Mouse (Mus musculus): ENCODE results near the gene Ptprn2.

The Ptprn2 gene

DNA sequence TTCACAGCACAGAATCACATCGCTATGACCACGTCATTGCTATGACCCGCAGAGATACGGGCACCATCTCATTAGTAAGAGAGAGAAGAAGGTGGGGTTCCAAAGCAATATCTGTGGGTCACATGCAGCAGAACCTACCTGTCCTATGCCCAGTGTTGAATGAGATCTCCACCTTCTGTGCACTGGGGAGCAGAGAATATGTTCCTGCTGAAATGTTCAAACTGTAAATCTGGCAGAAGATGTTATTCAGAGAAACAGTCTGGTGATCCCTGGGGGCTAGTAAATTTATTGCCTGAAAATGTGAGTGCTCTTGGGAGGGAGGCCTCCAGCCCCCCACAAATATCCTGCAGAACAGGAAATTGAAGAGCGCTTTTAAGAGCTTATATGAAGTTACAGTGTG, 490.0 kb downstream of the Ptprn2 start:
- in situ Hi-C loops (cut with MboI, MseI), result no loop called here

DNA sequence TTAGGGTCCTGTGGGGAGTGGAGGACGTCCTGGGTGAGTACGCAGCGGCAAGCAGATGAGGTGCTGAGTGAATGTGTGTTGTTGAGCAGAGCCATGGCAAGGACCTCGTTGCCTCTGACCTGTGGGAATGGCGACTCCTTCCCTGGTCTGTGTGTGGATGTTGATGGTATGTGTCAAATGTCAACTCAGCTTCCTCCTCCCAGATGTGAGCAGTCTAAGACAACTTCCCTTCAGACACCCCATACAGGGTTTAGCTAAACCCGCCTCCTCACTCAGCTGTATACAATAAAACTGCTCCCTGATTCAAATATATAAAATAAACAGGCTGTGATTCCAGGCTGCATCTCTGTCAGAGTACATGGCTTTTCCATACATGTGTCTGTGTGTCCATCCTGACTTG, 491.5 kb downstream of the Ptprn2 start:
- in situ Hi-C loops (cut with MboI, MseI), result no loop called here

DNA sequence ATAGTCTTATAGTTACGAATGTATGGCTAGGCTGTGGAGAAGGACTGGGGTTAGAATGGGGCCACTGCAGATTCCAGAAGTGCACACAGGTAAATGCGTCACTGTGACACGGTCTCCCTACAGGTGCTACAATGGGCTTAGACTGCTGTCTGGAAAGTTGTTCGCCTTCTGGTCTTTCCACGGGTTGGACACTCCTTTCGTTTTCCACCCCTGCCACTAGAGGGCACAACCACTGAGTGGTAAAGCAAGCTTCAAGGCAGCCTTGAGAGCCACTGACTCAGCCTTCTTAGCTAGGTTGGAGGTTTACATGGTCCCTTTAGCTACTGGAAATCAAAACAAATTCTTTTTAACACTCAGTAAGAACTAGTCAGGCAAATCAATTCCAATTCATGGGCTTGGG, 492.7 kb downstream of the Ptprn2 start:
- in situ Hi-C loops (cut with MboI, MseI), result no loop called here

DNA sequence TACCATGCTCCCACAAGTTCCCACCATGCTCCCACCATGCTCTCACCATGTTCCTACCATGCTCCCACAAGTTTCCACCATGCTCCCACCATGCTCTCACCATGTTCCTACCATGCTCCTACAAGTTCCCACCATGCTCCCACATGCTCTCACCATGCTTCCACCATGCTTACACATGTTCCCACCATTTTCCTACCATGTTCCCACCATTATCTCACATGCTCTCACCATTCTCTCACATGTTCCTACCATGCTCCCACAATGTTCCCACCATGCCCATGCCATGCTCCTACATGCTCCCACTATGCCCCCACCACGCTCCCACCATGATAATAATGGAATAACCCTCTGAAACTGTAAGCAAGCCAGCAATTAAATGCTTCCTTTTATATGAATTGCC, 495.8 kb downstream of the Ptprn2 start:
- in situ Hi-C loops (cut with MboI, MseI), result no loop called here

DNA sequence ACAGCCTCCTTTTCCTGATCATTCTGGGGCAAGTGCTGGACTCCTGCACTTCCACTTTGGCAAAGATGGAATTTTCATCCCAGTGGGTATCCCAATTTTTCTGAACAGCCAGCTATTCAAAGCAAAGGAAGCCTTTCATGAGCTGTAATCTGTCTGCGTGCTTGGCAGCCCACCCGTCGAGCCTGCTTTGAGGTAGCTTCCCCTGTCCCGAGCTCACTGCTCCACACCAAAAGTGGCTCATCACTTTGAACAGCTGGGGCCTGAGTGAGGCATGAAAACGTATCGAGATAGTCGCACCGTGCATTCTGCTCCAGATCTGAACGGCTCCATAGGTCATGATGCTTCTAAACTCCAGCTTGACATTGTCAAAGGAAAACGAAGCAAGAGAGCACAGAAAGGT, 503.6 kb downstream of the Ptprn2 start:
- in situ Hi-C loops (cut with MboI, MseI), result no loop called here

DNA sequence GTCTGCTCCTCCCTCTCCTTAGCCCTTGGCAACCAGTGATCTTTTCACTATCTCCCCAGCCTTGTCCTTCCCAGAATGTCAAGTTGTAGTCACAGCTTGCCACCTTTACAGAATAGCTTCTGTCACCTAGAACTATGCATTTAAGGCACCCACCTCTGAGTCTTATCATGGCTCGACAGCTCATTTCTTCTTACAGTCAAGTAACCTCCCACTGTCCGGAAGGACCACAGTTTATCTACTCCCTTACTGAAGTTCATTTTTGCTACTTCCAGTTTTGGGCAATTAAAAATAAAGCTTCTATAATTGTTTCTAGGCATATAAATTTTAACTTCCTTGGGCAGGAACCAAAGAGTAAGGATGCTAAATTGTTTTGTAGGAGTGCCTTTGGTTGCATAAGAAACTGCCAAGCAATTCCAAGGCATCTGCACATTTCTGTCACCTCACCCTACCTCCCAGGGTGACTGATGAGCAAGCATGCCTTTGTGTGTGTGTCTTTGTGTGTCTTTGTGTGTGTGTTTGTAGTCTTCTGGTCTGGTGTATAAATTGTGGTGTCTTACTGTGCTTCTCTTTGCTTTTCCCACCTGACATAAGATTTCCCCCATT, 516.1 kb downstream of the Ptprn2 start:
- in situ Hi-C loops (cut with MboI, MseI), result no loop called here

DNA sequence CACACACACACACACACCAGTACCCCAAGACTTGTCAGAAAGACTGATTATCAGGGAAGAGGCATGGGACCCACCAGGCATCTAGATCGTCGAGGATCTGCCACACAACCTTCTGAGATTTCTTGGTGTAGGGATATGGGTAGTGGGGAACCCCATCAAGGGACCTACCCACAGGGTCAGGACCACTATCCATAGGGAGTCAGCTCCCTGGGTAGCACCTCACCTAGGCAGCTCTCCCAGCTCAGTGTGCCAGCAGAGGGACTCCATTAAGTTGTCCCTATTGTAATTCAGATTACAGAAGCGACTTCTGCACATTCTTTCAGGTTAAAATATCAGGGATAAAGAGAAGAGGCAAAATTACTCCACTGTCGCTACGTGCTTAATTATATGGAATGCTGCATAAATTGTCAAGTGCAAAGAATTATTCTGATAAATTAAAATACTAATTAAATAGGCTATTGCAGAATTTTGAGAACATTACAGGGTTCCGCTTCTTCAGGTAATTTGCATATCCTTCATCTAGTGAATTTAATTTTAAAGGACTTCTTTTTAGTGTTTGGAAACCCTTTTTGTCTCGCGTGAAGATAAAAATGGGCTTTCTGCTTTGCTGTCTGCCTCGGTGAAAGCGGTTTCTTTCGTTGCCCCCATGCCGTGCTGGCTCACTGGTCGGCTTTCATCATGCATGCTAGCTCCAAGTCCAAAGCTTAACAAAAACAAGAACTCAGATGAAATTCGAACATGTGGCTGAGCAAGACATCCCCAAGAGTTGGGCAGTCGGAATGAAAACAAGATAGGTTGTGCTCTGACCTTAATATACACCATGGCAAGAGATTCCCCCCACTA, 531.5 kb downstream of the Ptprn2 start:
- in situ Hi-C loops (cut with MboI, MseI), result no loop called here

DNA sequence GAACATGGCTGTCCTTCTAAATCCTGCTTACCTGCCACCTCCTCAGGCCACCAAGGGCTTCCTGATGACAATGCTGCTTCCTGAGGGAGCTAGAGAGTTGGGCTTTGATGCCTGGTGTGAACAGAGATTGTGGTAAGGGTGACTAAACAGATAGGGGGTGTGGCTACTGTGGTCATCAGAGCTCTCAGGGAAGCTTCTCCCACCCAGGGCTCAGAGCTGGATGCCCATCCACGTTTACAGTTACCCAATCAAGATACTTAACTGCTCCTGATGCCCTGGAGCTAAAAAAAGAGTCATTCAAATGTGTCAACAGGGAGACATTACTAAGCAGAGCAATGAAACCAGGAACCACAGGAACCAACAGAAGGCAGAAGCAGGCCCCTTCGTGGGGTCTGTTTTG, 532.4 kb downstream of the Ptprn2 start:
- in situ Hi-C loops (cut with MboI, MseI), result no loop called here

DNA sequence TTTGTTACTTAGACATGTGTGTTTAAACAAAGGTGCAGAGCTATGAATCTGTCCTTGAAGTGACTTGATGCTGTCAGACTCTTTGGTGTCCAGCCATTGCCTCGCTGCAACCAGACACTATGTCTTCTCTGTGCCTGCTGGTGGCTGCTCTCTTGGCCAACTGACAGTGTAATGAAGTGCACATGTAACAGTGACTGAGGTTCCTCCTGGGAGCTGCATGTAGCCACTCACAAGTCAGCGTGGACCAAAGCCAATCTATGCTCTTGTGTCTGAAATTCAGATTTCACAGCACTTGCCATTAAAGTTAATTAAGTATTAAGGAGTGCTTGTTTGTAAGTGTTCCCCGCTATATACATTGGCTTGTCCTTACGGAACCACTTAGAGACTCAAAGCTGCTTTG, 537.7 kb downstream of the Ptprn2 start:
- in situ Hi-C loops (cut with MboI, MseI), result no loop called here

DNA sequence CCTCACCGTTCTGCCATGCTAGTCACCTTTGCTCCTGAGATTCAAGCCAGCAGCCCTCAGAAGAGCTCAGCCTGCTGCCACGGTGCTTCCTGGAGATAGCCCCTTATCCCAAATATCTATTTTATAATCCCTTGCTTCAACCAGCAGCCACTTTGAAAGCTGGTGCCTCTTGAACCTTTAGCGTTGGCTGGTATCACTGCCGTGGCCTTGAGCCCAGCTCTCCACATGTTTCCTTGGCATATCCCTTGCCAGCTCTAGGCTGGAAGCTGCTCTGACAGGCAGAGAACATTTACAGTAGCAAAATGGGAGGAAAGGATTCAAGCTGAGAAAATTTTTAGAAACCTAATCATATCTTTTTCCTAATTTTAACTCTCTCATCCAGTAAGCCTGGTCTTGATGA, 539.4 kb downstream of the Ptprn2 start:
- in situ Hi-C loops (cut with MboI, MseI), result no loop called here

DNA sequence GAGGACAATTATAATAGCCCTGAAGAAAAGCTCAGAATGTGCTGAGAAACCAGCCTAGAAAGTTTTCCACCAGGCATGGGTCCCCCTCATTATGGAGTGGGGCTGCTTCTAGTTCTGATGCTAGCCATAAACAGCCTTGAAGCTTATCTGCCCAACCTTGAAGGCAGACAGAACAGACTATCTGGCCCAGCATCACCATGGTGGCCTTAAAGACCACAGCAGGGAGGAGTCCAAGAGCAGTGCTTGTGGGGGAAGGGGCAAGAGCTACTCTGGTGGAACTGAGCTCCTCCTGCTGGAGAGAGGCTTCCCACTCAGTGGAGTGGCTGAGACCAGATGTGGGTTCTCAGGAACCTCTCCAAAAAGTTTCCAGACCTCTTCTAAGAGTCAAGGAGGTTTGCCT, 540.2 kb downstream of the Ptprn2 start:
- in situ Hi-C loops (cut with MboI, MseI), result no loop called here

DNA sequence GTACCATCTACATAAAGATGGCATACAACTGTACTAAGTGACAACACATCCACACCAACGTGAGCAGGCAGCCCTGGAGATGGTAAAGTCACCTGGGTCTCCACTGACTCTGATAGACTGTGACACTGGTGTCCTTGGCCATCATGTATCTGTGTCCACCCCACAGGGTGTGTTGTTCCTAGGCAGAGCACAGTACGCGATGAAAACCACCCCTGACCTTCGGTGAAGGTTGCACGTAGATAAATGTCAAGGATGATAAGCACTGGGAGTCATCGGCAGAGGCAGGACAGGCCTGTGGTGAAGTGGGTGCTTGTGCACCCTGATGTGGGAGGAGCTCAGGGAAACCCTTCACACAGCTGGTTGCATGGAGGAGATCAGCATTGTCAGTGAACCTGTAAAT, 541.8 kb downstream of the Ptprn2 start:
- in situ Hi-C loops (cut with MboI, MseI), result no loop called here

DNA sequence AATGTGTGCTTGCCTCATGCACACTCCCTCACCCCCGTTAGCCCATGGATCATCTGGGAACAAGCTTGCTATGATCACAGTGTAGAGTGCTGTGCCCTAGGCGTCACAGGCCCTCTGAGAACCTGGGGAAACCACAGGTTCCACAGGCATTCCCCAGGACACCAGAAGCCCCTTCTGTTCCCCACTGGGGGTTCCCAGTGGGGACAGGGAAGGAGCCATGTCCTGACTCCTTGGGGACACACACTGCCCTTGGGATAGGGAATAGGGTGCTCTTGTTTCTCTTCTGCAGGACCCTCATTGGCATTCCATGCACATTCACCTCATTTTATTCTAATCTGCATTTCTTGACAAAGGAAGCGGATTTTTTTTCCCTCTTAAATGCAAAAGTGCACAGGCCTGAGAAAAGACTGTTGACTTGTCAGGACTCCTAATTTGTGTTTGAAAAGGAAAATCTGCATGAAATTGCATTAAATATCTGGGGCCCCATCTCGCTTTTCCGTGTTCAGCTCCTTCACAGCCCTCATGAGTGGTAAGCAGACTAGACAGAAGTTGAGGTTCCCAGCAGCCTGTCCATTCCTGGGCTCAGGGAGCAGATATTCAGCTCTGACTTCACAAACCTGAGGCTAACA, 542.9 kb downstream of the Ptprn2 start:
- in situ Hi-C loops (cut with MboI, MseI), result no loop called here

DNA sequence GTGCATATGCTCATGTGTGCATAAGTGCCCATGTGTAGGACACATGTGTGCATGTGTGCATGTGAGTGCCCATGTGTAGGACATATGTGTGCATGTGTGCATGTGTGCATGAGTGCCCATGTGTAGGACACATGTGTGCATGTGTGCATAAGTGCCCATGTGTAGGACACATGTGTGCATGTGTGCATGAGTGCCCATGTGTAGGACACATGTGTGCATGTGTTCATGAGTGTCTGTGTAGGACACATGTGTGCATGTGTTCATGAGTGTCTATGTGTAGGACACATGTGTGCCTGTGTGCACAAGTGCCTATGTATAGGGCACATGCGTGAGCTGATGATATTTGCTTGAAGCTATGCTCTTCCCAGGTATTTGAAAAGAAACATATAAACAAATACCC, 547.7 kb downstream of the Ptprn2 start:
- in situ Hi-C loops (cut with MboI, MseI), result no loop called here

DNA sequence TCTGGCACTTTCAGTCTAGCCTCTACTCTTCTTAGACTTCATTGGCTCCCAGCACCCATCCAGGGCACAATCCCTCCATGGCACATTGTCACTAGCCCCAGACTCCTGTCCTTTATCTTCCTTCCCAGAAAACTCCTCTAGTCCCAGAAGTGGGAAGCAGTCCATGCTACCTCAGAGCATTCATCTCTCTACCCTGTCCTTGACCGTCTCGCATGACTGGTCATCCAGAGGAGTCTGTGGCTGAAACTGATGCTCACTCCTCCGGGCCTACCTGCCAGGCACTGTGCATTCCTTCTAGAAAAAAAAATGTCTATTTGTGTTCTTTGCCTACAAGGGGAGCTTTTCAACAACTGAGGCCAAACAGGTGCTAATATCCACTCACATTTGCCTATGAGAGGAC, 549.0 kb downstream of the Ptprn2 start:
- in situ Hi-C loops (cut with MboI, MseI), result no loop called here

DNA sequence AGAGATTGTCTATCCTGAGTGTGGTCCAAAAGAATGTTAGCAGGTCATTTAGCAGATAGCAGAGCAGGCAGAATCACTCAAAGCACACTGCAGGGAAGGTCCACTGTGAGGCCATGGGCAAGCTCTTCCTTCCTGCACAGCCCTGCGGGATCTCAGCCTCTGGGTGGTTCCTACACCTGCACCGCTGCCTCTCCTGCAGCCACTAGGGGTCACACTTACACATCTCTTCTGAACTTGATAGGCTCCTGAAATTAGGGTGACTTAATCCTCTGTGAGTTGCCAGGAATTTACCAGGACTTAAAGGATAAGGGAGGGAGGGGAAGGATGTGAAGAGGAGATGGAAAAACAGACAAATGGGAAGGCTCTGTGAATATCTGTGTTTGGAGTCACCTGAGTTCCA, 549.7 kb downstream of the Ptprn2 start:
- in situ Hi-C loops (cut with MboI, MseI), result no loop called here

DNA sequence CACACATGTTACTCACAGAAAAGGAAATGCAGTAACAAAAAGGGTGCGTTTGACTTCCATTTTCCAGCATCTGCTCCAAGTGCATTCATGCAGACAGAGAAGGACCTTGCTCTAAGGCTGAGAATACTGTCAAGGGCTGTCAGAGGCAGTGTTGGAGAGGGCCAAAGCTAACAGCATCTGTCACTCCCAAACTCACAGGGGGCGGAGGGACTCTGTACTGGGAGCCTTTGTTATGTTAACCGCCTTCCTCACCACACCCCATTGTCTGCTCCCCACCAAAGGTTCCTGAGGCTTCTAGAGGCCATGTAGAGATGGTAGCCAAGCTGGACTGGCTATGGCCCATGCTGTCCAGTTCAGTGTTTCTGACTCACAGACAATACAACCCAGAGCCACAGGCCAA, 553.9 kb downstream of the Ptprn2 start:
- in situ Hi-C loops (cut with MboI, MseI), result no loop called here

DNA sequence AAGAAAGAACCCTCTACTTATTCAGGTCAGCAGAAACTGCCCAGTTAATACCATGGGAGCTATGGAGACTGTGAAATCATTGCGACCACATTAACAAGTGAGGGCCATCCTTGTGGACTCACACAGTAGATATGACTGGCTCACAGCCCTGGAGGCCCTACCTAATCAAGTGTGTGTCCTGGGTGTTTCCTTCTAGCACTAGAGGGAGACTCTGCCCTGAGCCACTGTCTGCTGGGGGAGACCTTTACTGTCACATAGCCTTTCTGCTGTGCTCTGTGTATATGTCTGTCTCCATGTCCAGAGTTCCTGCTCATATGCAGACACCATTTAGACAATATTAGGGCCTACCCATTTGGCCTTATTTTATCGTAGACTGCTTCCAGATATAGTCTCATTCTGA, 555.9 kb downstream of the Ptprn2 start:
- in situ Hi-C loops (cut with MboI, MseI), result no loop called here

DNA sequence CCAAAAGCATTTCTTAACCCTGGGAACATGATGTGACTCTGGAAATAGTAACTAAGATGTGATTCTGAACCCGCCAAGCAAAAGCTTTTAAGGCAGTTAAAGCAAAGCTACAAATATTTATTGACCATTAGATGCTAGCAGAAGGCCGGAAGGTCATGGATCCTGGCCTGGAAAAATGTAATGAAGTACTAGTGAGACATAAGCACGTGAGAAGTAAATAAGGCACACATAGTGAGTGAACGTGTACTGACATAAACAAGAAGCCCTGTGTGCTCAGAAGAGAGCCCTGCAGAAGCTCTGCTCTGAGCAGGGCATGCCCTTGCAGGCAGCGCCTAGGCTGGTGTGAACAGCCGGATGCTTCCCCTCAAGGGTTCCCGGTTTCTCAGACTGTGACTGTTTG, 557.2 kb downstream of the Ptprn2 start:
- in situ Hi-C loops (cut with MboI, MseI), result no loop called here

DNA sequence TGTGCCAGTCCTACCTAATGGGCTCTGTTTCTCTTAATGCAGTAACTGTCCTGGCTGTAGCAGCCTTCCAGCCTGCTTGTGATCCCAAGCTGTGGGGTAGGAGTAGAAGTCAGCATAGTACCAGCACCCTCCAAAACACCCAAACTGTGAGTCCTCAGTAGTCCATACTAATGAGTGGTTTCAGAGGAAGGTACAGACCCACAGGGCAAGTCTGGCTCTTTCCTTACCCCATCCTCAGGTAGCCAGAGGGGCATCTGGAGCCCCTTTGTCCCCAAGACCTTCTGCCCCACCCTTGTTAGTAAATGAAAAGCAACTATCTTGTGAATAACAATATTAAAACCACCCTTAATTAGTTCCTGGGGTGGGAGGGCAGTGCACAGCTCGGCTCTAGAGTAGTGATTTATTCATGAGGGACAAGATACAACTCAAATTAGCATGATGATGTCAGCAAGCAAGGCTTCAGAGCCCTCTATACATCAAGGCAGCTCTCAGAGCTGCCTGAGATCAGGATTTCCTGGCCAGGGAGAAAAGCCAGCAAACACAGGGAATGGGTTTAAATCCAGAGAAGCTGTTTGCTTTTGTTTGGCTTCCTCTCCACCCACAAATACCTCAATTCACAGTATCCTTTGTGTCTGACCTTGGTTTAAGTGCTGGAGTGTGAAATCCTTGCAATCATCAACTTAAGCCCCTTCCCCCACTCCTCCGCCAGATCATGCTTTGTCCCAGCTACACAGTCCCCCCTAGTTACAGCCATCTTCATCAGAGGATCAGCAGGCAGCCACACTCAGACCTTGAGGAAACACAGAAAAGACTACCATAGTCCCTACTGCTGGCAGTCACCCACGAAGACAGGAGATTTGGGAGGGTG, 562.1 kb downstream of the Ptprn2 start:
- in situ Hi-C loops (cut with MboI, MseI), result no loop called here

DNA sequence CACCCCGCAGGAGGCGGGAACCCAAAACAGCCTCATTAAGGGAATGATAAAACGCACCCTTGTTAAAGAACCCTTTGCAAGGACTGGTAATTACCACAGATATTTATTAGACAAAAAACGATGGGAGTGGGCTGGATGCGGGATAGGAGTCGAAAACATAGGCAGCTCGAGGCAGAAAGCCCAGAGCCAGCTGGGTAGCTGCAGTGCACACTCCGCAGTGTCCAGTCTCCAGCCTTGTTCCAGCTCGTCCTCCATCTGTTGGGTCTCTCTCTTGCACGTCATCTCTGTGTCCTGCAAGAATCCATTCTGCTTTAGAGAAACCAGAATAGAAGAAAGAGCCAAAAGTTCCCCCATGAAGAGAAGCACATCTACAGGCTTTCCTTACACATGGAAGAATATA, 564.3 kb downstream of the Ptprn2 start:
- in situ Hi-C loops (cut with MboI, MseI), result no loop called here

DNA sequence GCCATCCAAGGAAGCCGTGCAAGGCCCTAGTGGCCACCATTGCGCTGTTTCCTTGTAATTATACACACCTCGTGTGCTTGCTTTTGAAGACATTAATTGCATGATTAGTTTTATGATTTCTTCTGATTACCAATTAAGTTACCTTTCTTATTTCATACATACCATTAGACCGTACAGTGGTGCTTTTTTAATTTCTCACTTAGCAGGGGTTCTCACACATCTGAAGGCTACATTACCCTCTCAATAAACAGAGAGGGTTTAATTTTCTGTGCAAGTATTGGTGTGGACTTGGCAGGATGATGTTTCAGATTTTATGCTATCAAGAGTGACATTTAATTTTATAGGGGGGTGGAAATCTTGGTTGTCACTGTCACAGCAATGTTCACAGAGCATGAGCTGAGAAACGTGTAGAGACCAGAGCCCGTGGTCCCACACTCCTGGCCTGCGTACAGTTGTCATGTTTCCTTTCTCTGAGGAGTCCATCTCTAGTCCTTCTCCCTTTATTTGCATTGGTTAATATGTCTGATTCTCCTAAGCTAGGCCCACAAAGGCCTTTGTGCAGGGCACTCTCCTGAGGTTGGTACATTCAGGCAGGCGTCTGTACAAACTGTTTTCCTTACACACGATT, 567.8 kb downstream of the Ptprn2 start:
- in situ Hi-C loops (cut with MboI, MseI), result no loop called here
